Mouse (Mus musculus) granulocyte monocyte progenitor cell, adult 5-6 weeks (primary cell): Measurements from ENCODE around the gene Stat5b. TPM values are rescaled to one million over a fixed set of nuclear protein-coding genes. Genes with fewer than 3 reads are reported as not detected.

Source experiments
- ATAC-seq: replicated peaks from 2 replicates; pipeline ENCODE4 v1.8.0; 2016; ENCODE audit warnings: mild to moderate bottlenecking, moderate TSS enrichment, inconsistent platforms; ENCODE audit not compliant: poor library complexity, severe bottlenecking
- total RNA-seq, 2 experiments: library from RNA; stranded (forward) in 1 of 2; stranded (reverse) in 1 of 2; fragments of 200-712, 200-1000 nt in 1 of 2; fragments of >200 nt in 1 of 2; fragmentation: Nextera tagmentation in 1 of 2; gene quantifications; 2 replicates each; pipeline ENCODE4 v1.2.3; 2014 to 2017

The Stat5b gene
- total RNA-seq, 2 experiments from 2014 or later = 35.5 to 37.1 TPM

DNA sequence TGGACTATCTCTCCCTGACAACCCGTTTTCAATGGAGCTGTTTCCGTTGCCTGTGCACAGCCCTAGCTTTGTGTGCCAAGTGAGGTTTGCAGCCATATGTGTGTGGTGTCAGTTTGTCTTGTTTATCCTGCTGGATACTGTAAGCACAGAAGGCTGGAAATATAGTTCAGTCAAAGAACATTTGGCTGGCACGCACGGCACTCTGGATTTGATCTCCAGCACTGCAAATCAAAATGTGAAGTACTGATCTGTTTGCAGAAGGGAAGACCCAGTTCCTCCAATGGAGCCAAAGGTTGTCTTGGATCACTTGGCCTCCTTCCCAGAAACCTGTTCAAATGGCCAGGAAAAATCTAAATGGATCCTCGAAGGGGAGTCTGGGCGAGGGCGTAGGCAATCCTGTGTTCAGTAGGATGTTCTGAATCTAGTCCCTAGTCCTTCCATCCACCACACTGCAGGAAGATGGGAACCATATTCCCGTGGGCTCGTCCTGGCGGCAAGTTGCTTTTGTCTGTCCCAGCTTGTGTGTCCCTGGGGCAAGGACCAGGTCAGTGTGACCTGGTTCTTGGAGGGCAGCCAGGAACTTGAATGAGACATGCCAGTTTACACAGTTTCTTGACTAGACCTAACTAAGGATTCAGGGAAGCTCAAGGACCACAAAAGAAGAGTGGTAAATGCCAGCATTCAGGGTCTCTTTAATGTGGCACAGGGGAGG lies 19.9 kb upstream of the Stat5b start:
- ATAC-seq = no peak

DNA sequence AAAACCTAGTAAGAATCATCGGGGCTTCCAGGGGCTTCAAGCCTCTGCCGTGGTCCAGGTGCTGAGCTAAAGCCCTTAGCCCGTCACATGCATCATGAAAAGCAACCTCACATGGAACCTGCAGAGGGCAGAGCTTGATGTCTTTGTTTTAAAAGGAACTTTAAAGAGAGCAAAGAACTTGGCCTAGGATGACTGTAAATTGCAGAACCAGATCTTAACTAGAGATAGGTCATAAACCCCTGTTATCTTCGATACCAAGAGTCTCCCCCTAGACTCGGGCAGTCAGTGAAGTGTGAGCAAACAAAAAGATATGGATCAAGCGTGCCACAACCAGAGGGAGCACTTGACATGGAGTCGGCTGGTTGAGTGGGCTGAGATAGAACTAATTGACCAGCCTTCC lies 15.1 kb upstream of the Stat5b start:
- ATAC-seq = no peak

DNA sequence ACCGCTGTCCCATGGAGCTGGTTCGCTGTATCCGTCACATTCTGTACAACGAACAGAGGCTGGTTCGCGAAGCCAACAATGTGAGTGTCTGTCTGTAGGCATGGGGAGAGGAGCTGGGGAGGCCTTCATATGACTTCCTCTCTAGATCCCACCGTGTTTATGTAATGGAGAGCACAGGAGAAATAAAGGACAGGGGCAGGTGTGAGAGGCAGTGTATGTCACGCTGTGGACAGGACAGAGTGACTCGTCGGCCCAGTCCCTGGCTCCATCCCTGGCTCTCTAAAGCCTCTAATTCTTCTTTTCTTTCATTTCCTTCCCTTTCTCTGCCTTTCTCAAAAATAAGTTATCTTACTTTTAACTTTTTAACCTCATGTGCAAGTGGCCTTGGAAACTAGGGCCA lies 12.6 kb upstream of the Stat5b start:
- no peak for ATAC-seq

- ATAC-seq = no peak
These were observed 11.3 kb upstream of the Stat5b start for GRCm38 (mm10) chr11:100861836-100862235.

- ATAC-seq = 0 out of 2 replicates have a peak, but pooled peaks have one; percentile 12
These were observed 10.8 kb upstream of the Stat5b start for GRCm38 (mm10) chr11:100861335-100861734.

GRCm38 (mm10) chr11:100860198-100861048 lies 9.9 kb upstream of the Stat5b start:
- ATAC-seq = peak; percentile 88

DNA sequence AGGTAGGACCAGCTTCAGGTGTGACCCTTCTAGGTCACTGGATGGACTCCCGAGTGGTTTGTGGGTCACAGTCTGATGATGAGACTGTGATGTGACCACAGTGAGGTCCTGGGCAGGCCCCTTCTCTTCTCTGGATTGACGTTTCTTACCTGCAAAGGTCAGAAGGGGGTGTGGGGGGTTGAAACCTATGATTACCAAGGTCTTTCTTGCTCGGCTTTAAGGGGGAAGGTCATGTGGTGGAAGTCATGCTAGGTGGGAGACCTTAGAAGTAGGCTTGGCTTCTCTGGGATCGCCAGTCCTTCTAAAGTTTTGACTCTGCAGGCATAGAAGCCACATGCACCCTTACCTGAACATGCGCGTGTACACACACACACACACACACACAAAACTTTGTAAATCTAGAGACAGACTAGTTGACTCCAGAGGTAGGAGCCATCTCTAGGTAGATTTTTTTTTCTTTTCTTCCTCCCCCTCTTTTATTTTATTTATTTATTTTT lies 9.1 kb upstream of the Stat5b start:
- ATAC-seq = no peak

DNA sequence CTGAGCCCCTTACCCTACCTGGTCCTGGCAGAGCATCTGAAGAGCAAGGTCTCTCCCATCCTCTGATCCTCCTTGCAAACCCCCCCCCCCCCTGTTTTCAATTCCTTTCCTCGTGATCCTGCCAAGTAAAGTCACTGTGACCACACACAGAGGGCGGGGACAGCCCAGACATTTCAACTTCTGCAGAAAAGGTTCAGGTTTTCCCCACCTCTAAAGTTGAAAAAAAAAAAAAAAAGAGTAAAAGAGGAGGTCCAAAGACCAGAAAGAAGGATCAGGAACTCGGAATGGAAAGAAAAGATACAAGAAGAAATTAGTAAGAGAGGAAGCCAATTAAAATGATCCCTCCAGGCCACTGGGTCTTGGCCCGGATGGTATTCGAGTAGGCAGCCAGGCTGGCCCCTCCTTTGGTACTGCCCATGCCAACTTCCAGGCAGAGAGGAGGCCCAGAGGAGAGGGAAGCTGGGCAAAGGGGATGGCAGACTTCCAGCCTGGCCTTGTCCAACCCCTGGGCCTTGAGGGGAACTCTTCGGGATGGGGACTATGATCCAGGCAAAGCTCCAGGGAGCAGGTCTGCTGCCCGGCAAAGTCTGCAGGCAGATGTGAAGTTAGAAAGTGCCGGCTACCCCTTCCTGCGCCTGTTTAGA lies 8.5 kb upstream of the Stat5b start, which contains the start of gene Stat5a:
Gene Stat5a, plus strand, starts transcription at position 417 of the 644 bp plus-strand sequence.
- ATAC-seq = no peak

- ATAC-seq = no peak
These were observed 7.4 kb upstream of the Stat5b start for GRCm38 (mm10) chr11:100857960-100858359.

DNA sequence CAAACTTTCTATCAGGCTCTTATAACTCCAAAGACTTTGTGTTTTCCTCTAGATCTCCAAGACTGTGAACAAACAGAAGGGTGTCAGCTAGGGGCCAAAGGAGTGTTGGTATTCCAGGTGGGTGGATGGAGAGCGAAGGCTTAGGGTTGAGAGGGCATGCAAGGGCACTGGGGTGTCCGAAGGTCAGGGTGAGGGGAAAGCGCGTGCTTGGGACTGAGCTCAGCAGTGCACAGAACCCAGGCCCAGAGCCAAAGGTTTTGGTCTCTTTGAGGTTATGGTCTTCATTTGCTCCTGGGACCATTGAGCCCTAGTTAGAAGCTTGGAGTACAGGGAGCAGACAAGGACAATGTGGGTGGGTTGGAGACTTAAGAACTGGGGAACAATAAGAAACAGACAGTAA lies 4.7 kb upstream of the Stat5b start:
- ATAC-seq = no peak

DNA sequence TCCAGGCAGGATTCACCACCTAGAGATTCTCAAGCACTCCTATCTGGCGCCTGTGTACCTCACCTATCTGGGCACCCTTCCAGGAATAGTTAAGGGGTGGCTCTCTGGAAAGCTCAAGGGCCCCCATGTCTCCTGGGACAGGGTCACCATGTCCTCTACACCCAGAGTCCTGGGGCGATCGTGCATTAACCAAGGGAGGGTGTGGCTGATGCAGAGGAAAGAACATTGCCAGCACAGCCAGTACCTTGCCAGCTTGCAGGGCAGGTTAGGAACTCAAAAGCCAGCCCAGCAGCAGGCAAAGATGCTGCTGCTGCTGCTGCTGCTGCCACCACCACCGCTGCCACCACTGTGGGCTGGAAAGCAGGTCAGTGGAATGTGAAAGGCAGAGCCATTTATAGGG lies 3.7 kb upstream of the Stat5b start:
- ATAC-seq = no peak

GRCm38 (mm10) chr11:100853018-100853417 lies 2.5 kb upstream of the Stat5b start:
- peak; percentile 43 for ATAC-seq

GRCm38 (mm10) chr11:100852088-100852487 lies 1.6 kb upstream of the Stat5b start:
- no peak for ATAC-seq

DNA sequence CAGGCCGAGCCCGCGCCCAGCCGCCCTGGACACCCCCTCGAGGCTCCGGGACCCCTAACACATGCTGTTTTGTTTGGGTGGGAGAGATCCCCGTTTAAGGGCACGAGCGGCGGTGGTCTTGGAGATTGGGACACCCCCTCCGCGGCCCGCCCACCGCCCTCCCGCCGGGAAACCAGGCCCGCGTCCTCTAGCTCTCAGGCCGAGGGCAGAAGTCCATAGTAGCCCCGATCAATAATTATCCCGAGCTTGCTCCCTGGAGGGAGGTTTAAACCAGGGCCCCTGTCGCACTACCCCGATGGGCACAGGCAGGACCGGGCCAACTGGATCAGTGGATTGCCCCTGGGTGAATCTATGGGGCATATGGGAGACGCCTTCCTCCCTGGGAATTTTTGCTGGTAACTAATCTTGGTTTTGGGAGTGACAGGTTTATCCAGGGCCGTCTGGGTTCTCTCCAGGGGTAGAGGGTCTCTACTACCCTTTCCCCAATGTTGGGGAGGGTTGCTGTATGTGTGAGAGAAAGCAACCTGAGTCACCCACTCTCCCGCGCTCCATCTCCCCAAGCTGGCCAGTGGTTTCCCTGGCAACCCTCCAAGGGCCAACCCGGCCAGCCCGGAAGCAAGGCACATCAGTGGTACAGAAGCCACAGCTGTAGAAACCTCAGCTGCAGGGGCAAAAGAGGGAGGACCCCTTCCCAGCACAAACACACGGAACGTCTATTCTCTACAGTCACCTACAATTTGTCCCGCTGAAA lies 429 bp upstream of the Stat5b start:
- ATAC-seq = peak; percentile 41

- ATAC-seq = no peak
These were observed 977 bp downstream of the Stat5b start for GRCm38 (mm10) chr11:100849456-100850037.

DNA sequence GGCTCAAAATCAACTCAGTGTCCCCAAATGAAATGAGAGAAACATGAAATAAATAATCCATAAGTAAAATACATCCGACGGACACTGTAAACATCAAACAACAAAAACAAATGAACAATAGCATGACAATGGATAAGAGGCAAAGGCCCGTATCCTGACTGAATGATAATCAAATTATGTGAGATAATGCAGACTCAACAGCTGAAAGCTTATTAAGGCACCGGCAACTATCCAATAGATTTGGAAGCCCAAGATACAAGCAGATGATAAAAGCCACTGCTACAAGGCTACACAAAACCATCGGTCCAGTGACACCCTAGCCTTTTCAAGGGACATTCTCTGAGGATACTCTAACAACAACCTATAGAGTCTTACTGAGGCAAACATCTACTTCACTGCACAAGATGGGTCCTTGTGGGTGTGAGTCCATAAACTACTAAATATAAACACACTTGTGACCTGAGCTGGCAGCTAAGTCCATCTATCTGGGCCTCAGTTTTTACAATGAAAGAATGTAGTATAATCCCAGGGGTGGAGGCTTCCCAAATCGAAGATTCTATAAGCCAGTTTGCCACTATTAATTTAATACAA lies 1.6 kb downstream of the Stat5b start:
- no peak for ATAC-seq

- peak; percentile 74 for ATAC-seq
These were observed 2.4 kb downstream of the Stat5b start for GRCm38 (mm10) chr11:100848080-100848479.

DNA sequence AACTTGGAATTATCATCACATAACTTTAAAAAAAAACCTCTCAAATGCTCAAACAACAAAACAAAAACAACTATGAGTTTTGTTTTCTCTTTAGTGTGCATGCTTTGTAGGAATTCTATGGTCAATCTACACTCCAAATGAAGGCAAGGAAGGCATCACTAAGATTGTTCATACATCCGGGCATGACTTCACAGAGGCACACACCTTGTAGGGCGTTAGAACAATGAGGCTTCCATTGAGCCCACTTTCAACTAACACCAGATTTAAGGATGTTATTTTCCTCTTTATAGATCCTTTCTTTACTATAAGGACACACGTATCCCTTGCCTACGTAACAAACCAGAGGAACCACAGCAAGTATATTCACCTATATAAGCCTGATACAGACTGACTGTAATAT lies 3.0 kb downstream of the Stat5b start:
- ATAC-seq = no peak

GRCm38 (mm10) chr11:100845793-100846192 lies 4.7 kb downstream of the Stat5b start:
- ATAC-seq = no peak
